Mouse (Mus musculus) ES-E14 (cell line): ENCODE results near the gene Zbtb25. TPM values are rescaled to one million over a fixed set of nuclear protein-coding genes. Genes with fewer than 3 reads are reported as not detected.

Source experiments
- DNase-seq: peaks from one replicate; pipeline ENCODE4 v3.0.0-alpha.2; 2013; ENCODE audit warnings: low read depth, low spot score
- H3K27ac ChIP-seq: 2 replicates; pipeline ENCODE4 v1.5.1; 2012; ENCODE audit warnings: low read depth, mild to moderate bottlenecking, low read length, moderate library complexity, mixed read lengths; ENCODE audit not compliant: poor library complexity, insufficient read depth, severe bottlenecking
- H3K36me3 ChIP-seq: 2 replicates; pipeline ENCODE4 v1.6.1; 2012; ENCODE audit warnings: mild to moderate bottlenecking, low read length, moderate library complexity, mixed read lengths; ENCODE audit not compliant: control insufficient read depth, poor library complexity, insufficient read depth, severe bottlenecking
- H3K4me1 ChIP-seq, 2 experiments: fragments of 150-350 bp in 1 of 2; sonication (generic) in 1 of 2; 2 replicates each; pipeline ENCODE4 v1.6.1; 2012; ENCODE audit warnings: low read length in 2 of 2, mild to moderate bottlenecking in 1 of 2, mixed read lengths in 1 of 2; ENCODE audit not compliant: control insufficient read depth in 2 of 2, insufficient read depth in 2 of 2, poor library complexity in 1 of 2
- H3K4me3 ChIP-seq, 2 experiments: fragments of 150-350 bp in 1 of 2; sonication (generic) in 1 of 2; 2 replicates each; pipeline ENCODE4 v1.5.1; 2012; ENCODE audit warnings: low read length in 2 of 2, low read depth in 1 of 2, mild to moderate bottlenecking in 1 of 2, mixed read lengths in 1 of 2; ENCODE audit not compliant: insufficient read depth in 1 of 2, poor library complexity in 1 of 2, severe bottlenecking in 1 of 2
- H3K9ac ChIP-seq: 2 replicates; pipeline ENCODE4 v1.6.1; 2012; ENCODE audit warnings: low read depth, mild to moderate bottlenecking, low read length, mixed read lengths; ENCODE audit not compliant: poor library complexity, insufficient read depth, severe bottlenecking
- H3K9me3 ChIP-seq: fragments of 150-350 bp; sonication (generic); 2 replicates; pipeline ENCODE4 v1.6.1; 2012; ENCODE audit warnings: low read depth, mild to moderate bottlenecking, low read length; ENCODE audit not compliant: control insufficient read depth, insufficient read depth
- CHD2 ChIP-seq: IDR thresholded peaks from 2 replicates; pipeline ENCODE4 v1.6.1; 2014; ENCODE audit warnings: mild to moderate bottlenecking, low read depth, low read length, inconsistent platforms
- HCFC1 ChIP-seq: IDR thresholded peaks from 2 replicates; pipeline ENCODE4 v1.6.1; 2012; ENCODE audit warnings: low read length, inconsistent platforms, borderline replicate concordance; ENCODE audit not compliant: insufficient read depth
- MAFK ChIP-seq: IDR thresholded peaks from 2 replicates; pipeline ENCODE4 v1.6.1; 2014; ENCODE audit warnings: mild to moderate bottlenecking, low read depth, low read length, inconsistent platforms; ENCODE audit not compliant: insufficient read depth
- ZC3H11A ChIP-seq: IDR thresholded peaks from 2 replicates; pipeline ENCODE4 v1.6.1; 2012; ENCODE audit warnings: low read depth, mild to moderate bottlenecking, inconsistent platforms, low read length, borderline replicate concordance
- ZNF384 ChIP-seq: IDR thresholded peaks from 2 replicates; pipeline ENCODE4 v1.6.1; 2012; ENCODE audit warnings: low read depth, low read length, inconsistent platforms
- in situ Hi-C, 2 experiments: fragments of 600-800 bp; cut with MboI; formaldehyde crosslinking; loops; one replicate each; pipeline ENCODE4 v1.15.1; 2025; ENCODE audit warnings: low sequenced_read_pairs in 2 of 2, inconsistent platforms in 1 of 2; ENCODE audit not compliant: unreplicated experiment in 2 of 2
- total RNA-seq: library from RNA; depleted of rRNA; stranded (reverse); fragments of 300-350 nt; gene quantifications from 2 replicates; pipeline ENCODE4 v1.2.3, GENCODE M21; 2012

Gene Zbtb25
- total RNA-seq, 1 experiment, result 5.5 TPM

DNA sequence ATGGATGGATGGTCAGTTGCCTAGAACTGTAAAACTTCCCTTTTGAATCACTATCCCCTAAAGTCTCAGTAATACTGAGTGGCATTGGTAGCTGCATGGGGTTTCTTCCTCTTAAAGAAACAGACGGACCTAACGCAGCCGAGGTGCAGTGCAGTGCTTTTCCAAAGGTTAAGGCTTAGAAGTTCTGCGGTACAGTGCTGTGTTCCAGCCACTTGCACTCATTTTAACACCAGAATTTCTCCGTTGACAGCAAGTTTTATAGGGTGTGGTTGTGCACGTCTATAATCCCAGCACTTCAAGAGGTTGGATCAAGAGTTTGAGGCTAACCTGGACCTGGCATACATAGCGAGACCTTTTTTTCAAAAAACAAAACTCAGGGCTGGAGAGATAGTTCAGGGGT, 2.6 kb upstream of the Zbtb25 start:
- H3K4me3 ChIP-seq, result peak overlapping the region; percentile 96 to 97; a peak in 3 of 4 replicates
- no peak for TF ChIP-seq HCFC1
- no peak for TF ChIP-seq ZNF384
- no peak for TF ChIP-seq MAFK
- TF ChIP-seq CHD2, result no peak
- TF ChIP-seq ZC3H11A, result no peak
- no peak for DNase-seq
- in situ Hi-C loops, result no loop called here
- peak overlapping the region; percentile 14; the same call in 1 of the 2 replicates for H3K9ac ChIP-seq
- H3K4me1 ChIP-seq, result peaks cover 4 to 12% of the 10 kb centered on the region in 2 experiments; a peak in 3 of 4 replicates
- no peaks in the 10 kb centered on the region for H3K9me3 ChIP-seq
- no peak overlapping the region for H3K27ac ChIP-seq
- H3K36me3 ChIP-seq, result no peaks in the 10 kb centered on the region

DNA sequence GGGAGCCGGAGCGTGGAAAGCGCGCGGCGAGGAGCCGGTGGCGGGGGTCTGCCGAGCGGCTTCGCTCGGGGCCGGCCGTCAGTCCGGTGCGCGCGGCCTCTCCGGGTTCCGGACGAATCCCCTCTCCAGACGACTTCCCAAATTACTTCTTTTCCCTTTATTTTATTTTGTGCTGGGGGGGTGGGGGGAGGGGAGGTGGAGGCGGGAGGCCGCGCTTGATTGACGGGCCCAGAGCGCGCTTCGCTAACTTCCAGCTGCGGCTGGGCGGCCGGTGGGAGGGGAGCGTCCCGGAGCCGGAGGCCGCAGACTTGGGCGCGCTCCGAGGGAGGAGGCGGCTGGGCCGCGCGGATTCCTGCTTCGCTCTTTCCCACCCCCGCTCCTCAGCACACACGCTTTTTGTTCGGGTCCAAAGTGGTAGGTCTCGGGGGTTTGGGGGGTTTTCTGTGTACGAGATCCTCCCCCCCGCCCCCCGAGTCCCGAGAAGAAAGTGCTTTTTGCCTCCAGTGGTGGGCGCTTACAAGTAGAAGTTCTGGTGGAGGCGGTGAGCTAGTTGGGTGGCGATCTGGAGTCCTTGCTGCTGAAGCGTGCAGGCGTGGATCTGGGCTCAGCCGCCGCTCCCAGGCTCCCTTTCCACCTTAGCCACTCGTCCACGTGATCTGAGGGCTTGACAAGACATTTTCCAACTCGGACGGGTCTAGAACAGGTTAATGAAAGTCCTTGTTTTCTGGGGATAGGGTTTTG, 1.6 kb upstream of the Zbtb25 start:
- Histone ChIP-seq H3K27ac (peak overlapping the region; percentile 85), H3K4me3 (peak overlapping the region; percentile 96 to 97), H3K36me3 (no peaks in the 10 kb centered on the region), H3K4me1 (peaks cover 0 to 12% of the 10 kb centered on the region in 2 experiments; a peak in 2 of 4 replicates), H3K9me3 (no peaks in the 10 kb centered on the region), H3K9ac (peak overlapping the region; percentile 94)
- no peak for DNase-seq
- in situ Hi-C loops, result no loop called here
- TF ChIP-seq MAFK (no peak), HCFC1 (0 out of 2 replicates have a peak, but pooled peaks have one; percentile 6), CHD2 (no peak), ZC3H11A (no peak), ZNF384 (no peak)

DNA sequence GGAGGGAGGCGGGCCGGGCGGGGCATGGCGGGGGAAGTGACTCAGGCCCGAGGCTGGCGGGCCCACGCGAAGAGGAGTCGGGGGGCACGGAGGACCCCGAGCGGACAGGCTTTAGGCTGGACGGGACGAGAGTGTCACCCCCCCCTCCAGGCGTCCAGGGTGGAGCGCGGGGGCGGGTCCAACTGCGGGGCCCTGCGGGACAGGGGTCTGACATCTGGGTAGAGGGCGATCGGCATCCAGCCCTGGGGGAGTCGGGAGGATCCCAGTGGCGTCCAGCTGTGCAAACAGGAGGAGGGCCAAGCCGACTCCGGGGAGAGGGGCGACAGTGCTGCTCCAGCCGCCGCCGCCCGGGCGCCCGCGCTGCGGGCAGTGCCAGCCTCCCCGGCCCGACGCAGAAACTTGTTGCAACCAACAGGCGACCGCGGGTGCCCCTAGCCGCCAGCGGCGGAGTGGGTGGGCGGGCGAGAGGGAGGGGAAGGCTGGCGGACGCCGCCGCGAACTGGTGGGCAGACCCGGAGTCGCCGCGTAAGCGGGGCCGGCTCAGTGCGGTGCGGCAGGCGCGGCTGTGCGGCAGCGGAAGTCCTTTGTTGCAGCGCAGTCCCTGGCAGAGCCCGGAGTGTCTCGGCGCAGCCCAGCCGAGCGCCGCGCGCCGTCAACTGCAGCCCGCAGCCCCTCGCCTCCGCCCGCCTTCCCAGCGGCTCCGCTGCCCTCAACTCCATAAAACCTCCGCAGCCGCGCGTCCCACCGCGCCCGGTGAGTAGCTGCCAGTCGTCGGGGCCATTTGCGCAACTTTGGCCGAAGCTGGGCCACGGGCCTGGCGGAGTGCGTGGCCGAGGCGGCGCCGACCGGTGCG, 802 bp upstream of the Zbtb25 start, which contains the start of gene Zbtb1:
Gene Zbtb1 (plus strand): TSS at position 289 of the 853 bp plus-strand sequence.
- peaks cover 0 to 12% of the 10 kb centered on the region in 2 experiments; a peak in 2 of 4 replicates for H3K4me1 ChIP-seq
- TF ChIP-seq MAFK (no peak), CHD2 (no peak), HCFC1 (no peak; the same call in 1 of the 2 replicates), ZC3H11A (no peak), ZNF384 (no peak)
- H3K27ac ChIP-seq, result peak within 1 kb of the TSS; percentile 85
- H3K36me3 ChIP-seq, result no peaks in the 10 kb centered on the region
- no peak for DNase-seq
- no peaks in the 10 kb centered on the region for H3K9me3 ChIP-seq
- peak within 1 kb of the TSS; percentile 94 for H3K9ac ChIP-seq
- peak within 1 kb of the TSS; percentile 96 to 97 for H3K4me3 ChIP-seq
- in situ Hi-C loops, result no loop called here

DNA sequence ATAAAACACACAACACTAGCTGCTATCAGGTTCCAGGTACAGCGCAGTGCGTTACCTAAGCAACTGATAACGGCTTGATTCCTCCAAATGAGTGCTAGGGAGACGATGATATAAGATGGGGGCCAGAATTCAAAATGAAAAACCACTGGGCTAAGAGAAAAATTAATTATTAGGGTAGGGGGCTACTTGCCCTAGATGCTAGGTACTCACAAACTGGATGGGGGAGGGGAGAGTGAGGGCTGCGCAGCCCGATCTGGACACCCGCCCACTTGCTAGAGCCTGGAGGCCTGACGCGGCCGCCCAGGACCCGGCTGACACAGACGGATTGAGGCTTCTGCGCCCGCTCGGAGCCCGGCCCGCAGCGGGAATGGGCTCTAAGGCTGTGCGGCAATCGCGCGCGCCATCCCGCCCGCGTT, 604 bp downstream of the Zbtb25 start:
- no peaks in the 10 kb centered on the region for H3K9me3 ChIP-seq
- H3K4me3 ChIP-seq, result peak overlapping the region; percentile 96 to 97
- peak overlapping the region; percentile 94 for H3K9ac ChIP-seq
- H3K36me3 ChIP-seq, result no peaks in the 10 kb centered on the region
- TF ChIP-seq MAFK, result no peak
- TF ChIP-seq ZC3H11A, result no peak
- no peak for TF ChIP-seq HCFC1
- TF ChIP-seq ZNF384, result no peak
- no peak for TF ChIP-seq CHD2
- peaks cover 0 to 12% of the 10 kb centered on the region in 2 experiments; a peak in 2 of 4 replicates for H3K4me1 ChIP-seq
- in situ Hi-C loops, result no loop called here
- DNase-seq, result no peak
- H3K27ac ChIP-seq, result peak overlapping the region; percentile 85
